ENCODE assay signal across 27 mouse cellular contexts in genomic region chr6:48447929-48448328, GRCm38 (mm10). TPM values are rescaled to one million over a fixed set of nuclear protein-coding genes. Genes with fewer than 3 reads are reported as not detected.
DNase-seq lines count a peak whose midpoint lies in the region; ATAC-seq lines count a peak whose summit lies in the region.
"Had no signal": no experiment of that assay in that cellular context is flagged by ENCODE, and none has a peak within 500 bp of the region (broad histone marks: within the 10 kb centered on the region; RNA-seq: fewer than 3 reads in every experiment).

Gene Sspo, plus strand, starts transcription at chr6:48448229.

- DNase-seq in forebrain, embryonic 10.5 days (ENCODE audit: extremely low spot score, low spot score) = no peak
- no peak for DNase-seq in heart, postnatal 10 days
- no peak for DNase-seq in kidney, postnatal 36 days
- DNase-seq: adrenal gland, adult 8-10 months; cerebellum, adult 2 months; cerebellum, postnatal 36 days; gastrocnemius, postnatal 25 days; heart, postnatal 14 days; liver, postnatal 0 days; right cerebral cortex, postnatal 4 days; thymus, postnatal 25 days had no signal

- H3K4me3 ChIP-seq in forebrain, embryonic 10.5 days = no peak within 1 kb of the TSS
- no peak within 1 kb of the TSS for H3K4me3 ChIP-seq in forebrain, embryonic 16.5 days (replicated peaks; ENCODE audit: low read length)
- H3K4me3 ChIP-seq in heart, embryonic 14.5 days (ENCODE audit: control insufficient read depth in 1 of 2, insufficient read depth in 1 of 2, low read depth in 1 of 2, low read length in 2 of 2) = no peak within 1 kb of the TSS
- H3K4me3 ChIP-seq in kidney, embryonic 16.5 days (ENCODE audit: low read length) = no peak within 1 kb of the TSS
- H3K4me3 ChIP-seq in stomach, embryonic 15.5 days (replicated peaks) = no peak within 1 kb of the TSS
- H3K4me3 ChIP-seq: hindbrain, embryonic 12.5 days; intestine, embryonic 15.5 days; left cerebral cortex, adult 2 months; limb, embryonic 13.5 days; liver, embryonic 12.5 days; midbrain, embryonic 13.5 days; neural tube, embryonic 13.5 days had no signal

- H3K4me2 ChIP-seq in forebrain, embryonic 16.5 days (ENCODE audit: low read length) = no peak within 1 kb of the TSS
- H3K4me2 ChIP-seq in heart, embryonic 14.5 days (ENCODE audit: low read length) = no peak within 1 kb of the TSS
- no peak within 1 kb of the TSS for H3K4me2 ChIP-seq in kidney, embryonic 16.5 days (replicated peaks; ENCODE audit: low read depth, low read length)
- no peak within 1 kb of the TSS for H3K4me2 ChIP-seq in stomach, embryonic 15.5 days
- H3K4me2 ChIP-seq: hindbrain, embryonic 12.5 days; liver, embryonic 12.5 days; midbrain, embryonic 13.5 days; neural tube, embryonic 13.5 days had no signal

- H3K36me3 ChIP-seq in forebrain, embryonic 10.5 days (replicated peaks) = no peaks in the 10 kb centered on the region
- H3K36me3 ChIP-seq in forebrain, embryonic 16.5 days (ENCODE audit: control insufficient read depth, insufficient read depth) = no peaks in the 10 kb centered on the region
- 0 out of 2 replicates have a peak, but pooled peaks cover 2% of the 10 kb centered on the region for H3K36me3 ChIP-seq in heart, embryonic 14.5 days (ENCODE audit: control insufficient read depth, insufficient read depth, low read length)
- no peaks in the 10 kb centered on the region for H3K36me3 ChIP-seq in kidney, embryonic 16.5 days (ENCODE audit: insufficient read depth, low read length)
- no peaks in the 10 kb centered on the region for H3K36me3 ChIP-seq in stomach, embryonic 15.5 days
- H3K36me3 ChIP-seq: G1E; hindbrain, embryonic 12.5 days; intestine, embryonic 15.5 days; limb, embryonic 13.5 days; liver, embryonic 12.5 days; midbrain, embryonic 13.5 days; neural tube, embryonic 13.5 days had no signal

- no peaks in the 10 kb centered on the region for H3K9me3 ChIP-seq in forebrain, embryonic 10.5 days
- no peaks in the 10 kb centered on the region for H3K9me3 ChIP-seq in forebrain, embryonic 16.5 days (ENCODE audit: control insufficient read depth, low read length)
- H3K9me3 ChIP-seq in heart, embryonic 14.5 days (ENCODE audit: control insufficient read depth, low read length) = no peaks in the 10 kb centered on the region
- no peaks in the 10 kb centered on the region for H3K9me3 ChIP-seq in kidney, embryonic 16.5 days (ENCODE audit: low read length)
- no peaks in the 10 kb centered on the region for H3K9me3 ChIP-seq in stomach, embryonic 15.5 days
- H3K9me3 ChIP-seq: G1E; hindbrain, embryonic 12.5 days; intestine, embryonic 15.5 days; limb, embryonic 13.5 days; liver, embryonic 12.5 days; midbrain, embryonic 13.5 days; neural tube, embryonic 13.5 days had no signal

- H3K9ac ChIP-seq in forebrain, embryonic 16.5 days (replicated peaks; ENCODE audit: low read depth, low read length) = no peak within 1 kb of the TSS
- no peak within 1 kb of the TSS for H3K9ac ChIP-seq in heart, embryonic 14.5 days (ENCODE audit: low read length)
- no peak within 1 kb of the TSS for H3K9ac ChIP-seq in kidney, embryonic 16.5 days (replicated peaks; ENCODE audit: low read length)
- H3K9ac ChIP-seq in stomach, embryonic 15.5 days = no peak within 1 kb of the TSS
- H3K9ac ChIP-seq: hindbrain, embryonic 12.5 days; intestine, embryonic 15.5 days; limb, embryonic 13.5 days; liver, embryonic 12.5 days; liver, postnatal 0 days; midbrain, embryonic 13.5 days; neural tube, embryonic 13.5 days had no signal

- no peak for ATAC-seq in forebrain, embryonic 16.5 days
- no peak for ATAC-seq in heart, embryonic 14.5 days (ENCODE audit: insufficient number of reproducible peaks, insufficient read depth, low FRiP score, low read depth)
- ATAC-seq in kidney, embryonic 16.5 days (ENCODE audit: low FRiP score, low TSS enrichment) = no peak
- ATAC-seq in stomach, embryonic 15.5 days (ENCODE audit: insufficient read depth, low FRiP score, low read depth) = no peak
- ATAC-seq: forebrain, embryonic 14.5 days; hindbrain, postnatal 0 days; intestine, embryonic 15.5 days; liver, embryonic 12.5 days; liver, postnatal 0 days; midbrain, embryonic 13.5 days had no signal

- H3K4me1 ChIP-seq in forebrain, embryonic 10.5 days = peaks cover 41% of the 10 kb centered on the region
- H3K4me1 ChIP-seq in forebrain, embryonic 16.5 days (replicated peaks; ENCODE audit: control insufficient read depth, insufficient read depth, low read length) = peaks cover 12% of the 10 kb centered on the region
- peaks cover 11 to 14% of the 10 kb centered on the region in 2 experiments for H3K4me1 ChIP-seq in heart, embryonic 14.5 days (ENCODE audit: control insufficient read depth in 2 of 2, insufficient read depth in 2 of 2, low read length in 2 of 2)
- H3K4me1 ChIP-seq in kidney, embryonic 16.5 days (ENCODE audit: insufficient read depth, low read length) = peaks cover 26% of the 10 kb centered on the region
- peaks cover 13% of the 10 kb centered on the region for H3K4me1 ChIP-seq in stomach, embryonic 15.5 days

- 0 out of 2 replicates have a peak within 1 kb of the TSS, but pooled peaks have one; percentile 35 for H3K27ac ChIP-seq in forebrain, embryonic 10.5 days
- H3K27ac ChIP-seq in forebrain, embryonic 16.5 days (ENCODE audit: low read length) = no peak within 1 kb of the TSS
- H3K27ac ChIP-seq in heart, embryonic 14.5 days (replicated peaks in 1 of 2; ENCODE audit: control insufficient read depth in 1 of 2, insufficient read depth in 1 of 2, low read depth in 2 of 2, low read length in 2 of 2) = peak within 1 kb of the TSS; percentile 44 to 45; a peak in 3 of 4 replicates
- H3K27ac ChIP-seq in kidney, embryonic 16.5 days (ENCODE audit: low read length) = peak within 1 kb of the TSS; percentile 97; the same call in 1 of the 2 replicates
- peak within 1 kb of the TSS; percentile 40; the same call in 1 of the 2 replicates for H3K27ac ChIP-seq in stomach, embryonic 15.5 days
- H3K27ac ChIP-seq: hindbrain, embryonic 12.5 days; left cerebral cortex, adult 2 months; liver, embryonic 12.5 days; macrophage; midbrain, embryonic 13.5 days; neural tube, embryonic 13.5 days had no signal

- intact Hi-C loops in heart, postnatal 10 days (cut with DNase I) = no loop called here

- 75% methylated on average over 1 of the region's 1 CpGs for WGBS in forebrain, embryonic 10.5 days
- WGBS in forebrain, embryonic 16.5 days = 95% methylated on average over 1 of the region's 1 CpGs
- WGBS in heart, embryonic 14.5 days = 75% methylated on average over 1 of the region's 1 CpGs
- WGBS in kidney, embryonic 16.5 days = 65% methylated on average over 1 of the region's 1 CpGs
- 89% methylated on average over 1 of the region's 1 CpGs for WGBS in stomach, embryonic 15.5 days

- peaks cover 23% of the 10 kb centered on the region for H3K27me3 ChIP-seq in forebrain, embryonic 10.5 days (ENCODE audit: poor library complexity, severe bottlenecking)
- H3K27me3 ChIP-seq in forebrain, embryonic 16.5 days (replicated peaks; ENCODE audit: control insufficient read depth, insufficient read depth, low read length) = no peaks in the 10 kb centered on the region
- H3K27me3 ChIP-seq in heart, embryonic 14.5 days (ENCODE audit: control insufficient read depth, insufficient read depth, low read length) = no peaks in the 10 kb centered on the region
- H3K27me3 ChIP-seq in kidney, embryonic 16.5 days (ENCODE audit: insufficient read depth, low read length) = no peaks in the 10 kb centered on the region
- no peaks in the 10 kb centered on the region for H3K27me3 ChIP-seq in stomach, embryonic 15.5 days (replicated peaks)
- H3K27me3 ChIP-seq: hindbrain, embryonic 12.5 days; intestine, embryonic 15.5 days; limb, embryonic 13.5 days; midbrain, embryonic 13.5 days; neural tube, embryonic 13.5 days had no signal

RNA-seq across cellular contexts. Expression of gene Sspo, which starts in this region (rescaled TPM):
- 0.15 and 0.19 TPM in 2 replicates for polyA plus RNA-seq in forebrain, embryonic 10.5 days (2016; fragmentation: Nextera tagmentation; extraction: Ambion mirVana)
- polyA plus RNA-seq in forebrain, embryonic 16.5 days (2015; fragmentation: Nextera tagmentation; extraction: Ambion mirVana) = 0.16 and 0.19 TPM in 2 replicates
- 0.57 and 0.58 TPM in 2 replicates for polyA plus RNA-seq in heart, embryonic 14.5 days (2014; fragmentation: Nextera tagmentation; extraction: Ambion mirVana)
- 1 to 10 TPM in 1 of 2 experiments, under 1 TPM in 1; 0.62 to 1.2 TPM for total RNA-seq in heart, postnatal 10 days (2021)
- polyA plus RNA-seq in kidney, embryonic 16.5 days (2015; fragmentation: Nextera tagmentation; extraction: Ambion mirVana) = 0.36 and 0.97 TPM in 2 replicates
- polyA plus RNA-seq in stomach, embryonic 15.5 days (2015; fragmentation: Nextera tagmentation; extraction: Ambion mirVana) = 0.26 and 0.27 TPM in 2 replicates
- total RNA-seq: megakaryocyte-erythroid progenitor cell, adult 5-6 weeks had no signal
- polyA plus RNA-seq: G1E, macrophage had no signal
